Mouse (Mus musculus): Measurements from ENCODE around the gene Lrrc20.

Gene Lrrc20

DNA sequence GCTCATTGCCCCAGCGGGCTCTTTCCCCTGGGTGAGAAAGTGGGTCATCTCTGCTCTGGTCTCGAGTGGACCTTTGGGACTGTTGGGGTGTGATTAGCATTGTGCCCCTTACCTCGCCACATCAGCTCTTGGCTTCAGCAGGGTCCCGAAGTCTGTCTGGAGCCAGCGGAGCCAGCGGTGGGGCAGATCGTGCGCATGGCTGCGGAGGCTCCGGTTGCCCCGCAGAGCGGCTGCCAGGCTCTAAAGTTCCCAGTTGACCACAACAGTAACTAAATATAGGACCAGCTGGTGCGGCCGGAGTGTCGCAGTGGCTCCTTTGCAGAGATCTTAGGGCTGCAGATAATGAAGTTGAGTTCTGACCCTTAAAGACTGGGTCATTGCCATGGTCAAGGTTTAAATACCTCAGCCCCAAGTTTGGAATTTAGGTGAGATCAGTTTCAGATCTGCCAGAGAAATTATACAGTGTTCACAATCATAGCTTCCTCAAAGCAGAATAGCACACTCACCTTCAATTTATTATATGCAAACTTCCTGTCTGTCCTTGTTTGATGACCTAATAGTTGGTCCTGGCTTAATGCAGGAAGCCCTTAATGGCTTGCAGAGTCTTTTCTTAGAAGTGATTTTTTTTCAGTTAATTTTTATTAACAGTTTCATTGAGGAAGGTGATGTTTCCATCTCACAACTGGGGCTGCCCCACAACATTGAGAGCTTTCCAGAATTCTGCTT is 1.0 kb downstream of the Lrrc20 start:
- DNase-seq: no peak

DNA sequence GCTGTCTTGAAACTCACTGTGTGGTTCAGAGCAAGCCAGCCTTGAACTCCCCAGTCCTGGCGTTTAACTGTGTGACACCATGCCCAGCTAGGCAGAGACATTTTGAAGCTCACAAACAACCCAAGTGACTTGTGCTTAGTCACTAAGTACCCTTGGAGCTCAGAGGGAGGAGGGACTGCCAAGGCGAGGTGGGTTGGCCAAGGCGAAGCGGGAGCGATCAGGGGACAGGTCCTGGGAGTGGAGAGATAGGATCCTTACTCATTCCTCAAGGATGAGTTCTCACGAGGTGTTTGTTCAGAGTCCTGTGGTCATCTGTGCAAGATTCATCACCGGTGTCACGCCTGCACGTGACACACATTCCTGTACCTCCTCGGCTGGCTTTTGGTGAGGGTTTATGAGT is 3.9 kb downstream of the Lrrc20 start:
- DNase-seq: no peak

- no peak for DNase-seq
Observed at GRCm38 (mm10) chr10:61479927-61480326, 4.3 kb downstream of the Lrrc20 start.

GRCm38 (mm10) chr10:61480488-61480887 is 4.9 kb downstream of the Lrrc20 start:
- no peak for DNase-seq

GRCm38 (mm10) chr10:61482771-61483170 is 7.2 kb downstream of the Lrrc20 start:
- DNase-seq: no peak

DNA sequence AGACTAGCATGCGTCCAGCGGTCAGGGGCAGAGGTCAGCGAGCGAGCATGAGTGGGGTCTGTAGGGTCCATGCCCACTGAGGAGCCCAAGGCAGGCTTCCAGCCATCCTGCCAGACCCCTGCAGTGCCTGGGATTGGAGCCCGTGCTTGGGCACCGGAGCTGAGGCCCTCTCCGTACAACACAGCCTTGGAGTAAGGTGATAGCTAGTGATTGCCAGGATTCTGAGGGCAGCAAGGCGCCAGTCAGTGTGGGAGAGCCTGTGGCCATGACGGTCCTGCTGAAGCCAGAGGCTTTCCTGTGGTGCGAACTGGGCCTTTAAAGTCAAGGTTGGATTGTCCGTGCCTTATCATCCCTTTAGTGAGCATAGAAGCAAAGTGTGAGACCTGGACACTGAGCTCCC is 9.2 kb downstream of the Lrrc20 start:
- DNase-seq: no peak

GRCm38 (mm10) chr10:61486551-61487339 is 11.1 kb downstream of the Lrrc20 start:
- DNase-seq: no peak

GRCm38 (mm10) chr10:61488522-61489110 is 13.0 kb downstream of the Lrrc20 start:
- no peak for DNase-seq

- no peak for DNase-seq
Observed at GRCm38 (mm10) chr10:61491573-61491972, 16.0 kb downstream of the Lrrc20 start.

- DNase-seq: peak; percentile 91
Observed at GRCm38 (mm10) chr10:61492040-61492439, 16.4 kb downstream of the Lrrc20 start.

GRCm38 (mm10) chr10:61495461-61495860 is 19.9 kb downstream of the Lrrc20 start:
- DNase-seq: no peak

GRCm38 (mm10) chr10:61496231-61496630 is 20.6 kb downstream of the Lrrc20 start:
- DNase-seq: no peak

GRCm38 (mm10) chr10:61499505-61500466 is 24.2 kb downstream of the Lrrc20 start:
- DNase-seq: no peak

DNA sequence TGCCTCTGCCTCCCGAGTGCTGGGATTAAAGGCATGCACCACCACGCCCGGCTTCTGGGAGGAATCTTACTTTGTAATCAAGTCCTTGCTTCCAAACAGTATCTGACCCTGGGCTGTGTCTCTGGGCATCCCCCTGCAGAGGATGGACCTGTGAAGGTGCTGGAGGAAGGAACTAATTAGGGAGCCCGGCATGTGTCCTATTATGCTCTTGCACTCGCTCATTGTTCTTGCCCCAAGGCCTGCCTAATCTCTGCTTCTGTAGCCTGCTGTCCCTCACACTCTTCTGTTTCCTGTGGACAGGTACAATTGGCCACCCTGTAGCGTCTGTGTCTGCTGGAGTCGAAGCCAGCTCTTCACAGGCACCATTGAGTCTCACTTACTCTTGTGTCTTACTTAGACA is 25.2 kb downstream of the Lrrc20 start:
- DNase-seq: no peak

DNA sequence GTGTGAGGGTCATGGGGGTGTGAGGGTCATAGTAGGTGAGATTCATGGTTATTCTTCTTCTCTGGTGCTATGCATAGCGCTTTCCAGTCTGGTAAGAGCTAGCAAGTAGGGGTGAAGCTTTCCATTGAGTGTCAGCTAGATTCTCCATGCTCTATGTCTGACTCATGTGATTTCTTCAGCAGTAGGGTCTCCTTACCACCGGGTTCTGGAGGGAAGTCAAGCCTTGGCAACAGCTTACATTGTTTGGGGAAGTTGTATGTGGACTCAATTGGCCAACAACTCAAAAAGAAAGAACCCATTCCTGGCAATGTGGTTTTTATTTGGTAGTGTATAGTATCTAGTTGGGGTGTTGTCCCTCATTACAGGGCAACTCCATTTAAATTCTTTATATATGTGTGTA is 28.5 kb downstream of the Lrrc20 start:
- no peak for DNase-seq

DNA sequence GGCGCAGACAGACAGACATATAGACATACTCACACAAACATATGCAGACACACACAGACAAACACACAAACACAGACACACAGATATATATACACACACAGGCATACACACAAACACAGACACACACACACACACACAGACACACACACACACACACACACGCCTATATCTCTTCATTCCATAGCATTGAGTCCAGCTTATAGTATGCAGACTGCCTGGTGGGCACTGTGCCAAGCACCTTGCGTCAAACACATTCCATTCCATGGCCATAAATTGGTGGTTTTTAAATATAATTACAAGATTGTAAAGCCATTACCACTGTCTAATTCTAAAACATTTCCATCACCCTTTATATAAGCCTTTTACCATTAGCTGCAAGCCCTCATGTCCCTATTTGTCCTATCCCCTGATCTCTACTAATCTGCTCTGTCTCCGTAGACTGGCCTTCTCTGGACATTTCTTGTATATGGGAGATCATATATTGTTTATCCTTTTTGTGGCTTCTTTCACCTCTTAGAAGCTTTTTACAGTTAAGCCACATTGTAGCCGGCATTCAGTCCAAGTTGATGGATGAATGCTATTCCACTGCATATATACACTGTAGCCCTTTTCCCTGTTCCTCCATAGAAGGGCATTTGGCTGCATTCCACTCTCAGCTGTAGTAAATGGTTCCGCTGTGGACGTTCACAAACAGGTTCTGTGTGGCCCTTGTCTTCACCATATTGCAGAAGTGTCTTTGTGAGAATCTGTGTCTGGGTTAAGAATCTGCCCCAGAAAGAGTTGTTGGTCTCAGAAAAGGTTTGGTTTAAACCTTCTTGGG is 31.0 kb downstream of the Lrrc20 start:
- no peak for DNase-seq

GRCm38 (mm10) chr10:61509873-61510272 is 34.3 kb downstream of the Lrrc20 start:
- DNase-seq: peak; percentile 13

DNA sequence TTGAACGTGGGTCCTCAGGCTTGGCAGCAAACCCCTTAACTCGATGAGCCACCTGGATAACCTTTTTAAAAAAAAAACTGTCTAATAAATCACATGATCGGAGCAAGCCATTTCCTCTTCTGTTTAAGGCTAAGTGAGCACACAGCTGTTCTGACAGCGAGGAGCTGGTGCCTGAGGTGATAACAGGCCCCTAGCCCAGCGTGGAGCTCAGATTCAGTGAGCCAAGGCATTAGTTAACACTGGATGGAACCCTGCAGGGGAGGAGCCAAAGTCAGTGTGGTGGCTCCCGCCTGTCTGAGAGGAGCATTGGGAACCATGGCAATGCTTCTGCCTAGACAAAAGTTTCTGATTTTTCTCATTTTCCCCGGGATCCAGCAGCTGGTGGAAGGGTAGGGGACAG is 35.2 kb downstream of the Lrrc20 start:
- no peak for DNase-seq

DNA sequence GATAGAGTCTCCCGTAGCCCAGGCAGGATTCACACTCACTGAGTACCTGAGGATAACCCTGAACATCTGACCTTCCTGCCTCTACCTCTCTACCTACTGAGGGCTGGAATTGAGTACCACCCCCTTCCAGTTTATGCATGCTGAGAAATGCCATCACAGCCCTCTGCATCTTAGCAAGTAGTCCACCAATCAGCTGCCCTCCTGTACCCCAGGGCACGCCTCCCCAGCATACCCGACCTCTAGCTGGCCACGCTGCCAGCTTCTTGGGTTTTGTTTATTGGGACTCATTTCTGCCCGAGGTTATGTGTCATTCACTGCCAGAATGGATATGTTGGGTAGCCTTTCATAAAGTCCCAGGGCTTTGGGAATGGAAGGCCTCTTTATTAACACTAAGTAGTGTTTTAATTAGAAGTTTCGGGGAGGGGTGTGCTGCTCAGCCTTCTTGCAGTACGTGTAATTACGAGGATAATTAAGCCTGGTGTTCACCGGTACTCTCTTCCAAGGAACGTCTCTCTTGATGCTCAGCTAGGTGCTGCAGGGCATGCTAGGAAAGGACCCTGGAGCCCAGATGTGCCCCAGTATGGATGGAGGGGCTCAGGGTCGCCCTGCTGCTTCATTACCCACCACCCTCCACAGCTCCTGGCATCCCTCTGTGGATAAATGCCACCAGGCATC is 36.8 kb downstream of the Lrrc20 start:
- no peak for DNase-seq

GRCm38 (mm10) chr10:61516866-61517265 is 41.3 kb downstream of the Lrrc20 start:
- DNase-seq: no peak
